Mouse (Mus musculus) hindbrain, postnatal 0 days (tissue): ENCODE data around the gene Borcs5. TPM values are rescaled to one million over a fixed set of nuclear protein-coding genes. Genes with fewer than 3 reads are reported as not detected.
"Not testable (repeated sequence)": the region's sequence is repeated elsewhere in the genome, so short reads cannot be mapped to it uniquely, and the experiment has no call there.

Experiments used
- ATAC-seq: fragments of 200-750 bp; cut with Nextera tagmentation; 2 replicates; pipeline ENCODE4 v1.8.0; 2017; ENCODE audit warnings: mild to moderate bottlenecking, moderate TSS enrichment, moderate library complexity
- DNase-seq: peaks from one replicate; pipeline ENCODE4 v3.0.0-alpha.2; 2015; ENCODE audit warnings: low spot score
- H3K27ac ChIP-seq: fragments of 300-500 bp; sonication (generic); 2 replicates; pipeline ENCODE4 v1.5.1; 2014; ENCODE audit warnings: mild to moderate bottlenecking
- H3K27me3 ChIP-seq: fragments of 300-500 bp; sonication (generic); 2 replicates; pipeline ENCODE4 v1.6.1; 2014; ENCODE audit warnings: low read length, mixed read lengths; ENCODE audit not compliant: insufficient read depth
- H3K36me3 ChIP-seq: fragments of 300-500 bp; sonication (generic); 2 replicates; pipeline ENCODE4 v1.6.1; 2014; ENCODE audit warnings: low read length, mixed read lengths; ENCODE audit not compliant: insufficient read depth
- H3K4me1 ChIP-seq: fragments of 300-500 bp; sonication (generic); 2 replicates; pipeline ENCODE4 v1.6.1; 2014; ENCODE audit warnings: antibody characterized with exemption, low read length, mixed read lengths; ENCODE audit not compliant: insufficient read depth
- H3K4me2 ChIP-seq: fragments of 300-500 bp; sonication (generic); 2 replicates; pipeline ENCODE4 v1.6.1; 2014; ENCODE audit warnings: low read depth, mild to moderate bottlenecking, low read length, moderate library complexity, mixed read lengths
- H3K4me3 ChIP-seq: fragments of 300-500 bp; sonication (generic); 2 replicates; pipeline ENCODE4 v1.5.1; 2014; ENCODE audit warnings: low read length
- H3K9ac ChIP-seq: fragments of 300-500 bp; sonication (generic); replicated peaks from 2 replicates; pipeline ENCODE4 v1.6.1; 2014; ENCODE audit warnings: mild to moderate bottlenecking, low read length, moderate library complexity, mixed read lengths
- H3K9me3 ChIP-seq: fragments of 300-500 bp; sonication (generic); 2 replicates; pipeline ENCODE4 v1.6.1; 2016; ENCODE audit warnings: low read length, mixed read lengths
- CTCF ChIP-seq: IDR thresholded peaks from 2 replicates; pipeline ENCODE4 v1.5.1; 2016; ENCODE audit warnings: antibody characterized with exemption, control low read depth, low read depth
- WGBS: fragments of 180-500 bp; shearing (Covaris S2); extraction: QIAGEN DNeasy Blood & Tissue Kit; methylation state at CpG from one replicate; pipeline ENCODE4 v1.1.7; 2014; 5-methylcytosine and 5-hydroxymethylcytosine counted together
- polyA plus RNA-seq: library from polyadenylated mRNA; unstranded; fragments of >200 nt; fragmentation: Nextera tagmentation; extraction: Ambion mirVana; gene quantifications from 2 replicates; pipeline ENCODE4 v1.2.1, GENCODE M21; 2015
- total RNA-seq: library from RNA; depleted of rRNA; stranded (reverse); fragments of >200 nt; gene quantifications from 2 replicates; pipeline ENCODE4 v1.2.3, GENCODE M21; 2014

The Borcs5 gene
- total and polyA plus RNA-seq, 2 experiments from 2014 or later, result 39.5 to 71.4 TPM

DNA sequence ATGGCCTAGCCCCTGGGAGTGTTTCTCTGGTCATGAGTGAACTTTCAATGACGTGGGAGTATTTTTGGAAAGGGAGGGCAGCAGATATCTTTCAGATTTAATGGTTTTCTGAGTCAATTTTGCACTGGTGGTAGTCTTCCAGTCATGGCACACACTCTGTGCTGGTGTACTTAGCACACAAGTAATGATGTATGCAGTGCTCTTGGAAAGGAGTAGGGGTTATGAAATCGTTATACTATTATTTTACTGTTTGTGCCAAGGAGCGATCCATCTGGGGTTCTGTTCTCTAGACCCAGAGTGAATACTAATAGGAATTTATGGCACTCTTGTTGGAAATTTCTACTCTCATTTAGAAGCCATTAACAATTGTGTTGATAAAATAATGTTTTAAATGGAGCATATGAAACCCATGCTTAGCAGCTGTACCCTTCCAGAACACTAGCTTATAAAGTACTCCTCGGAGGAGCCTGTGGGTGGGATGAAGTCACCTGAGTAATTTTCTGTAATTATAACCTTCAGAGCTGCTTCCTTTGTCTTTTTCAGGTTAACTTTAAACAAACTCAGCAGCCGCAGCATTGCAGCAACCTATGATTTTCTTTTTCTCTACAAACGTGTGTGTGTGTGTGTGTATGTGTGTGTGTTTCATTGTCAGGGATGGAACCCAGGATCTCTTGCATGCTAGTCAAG, 30.0 kb downstream of the Borcs5 start:
- TF ChIP-seq CTCF, result no peak
- H3K36me3 ChIP-seq, result no peaks in the 10 kb centered on the region
- no peak overlapping the region for H3K4me2 ChIP-seq
- H3K4me3 ChIP-seq, result no peak overlapping the region
- no peaks in the 10 kb centered on the region for H3K9me3 ChIP-seq
- WGBS, result 70% methylated on average over 6 of the region's 6 CpGs
- no peak for DNase-seq
- no peaks in the 10 kb centered on the region for H3K27me3 ChIP-seq
- ATAC-seq, result no peak
- no peak overlapping the region for H3K27ac ChIP-seq
- no peak overlapping the region for H3K9ac ChIP-seq
- 0 out of 2 replicates have a peak, but pooled peaks cover 3% of the 10 kb centered on the region for H3K4me1 ChIP-seq

DNA sequence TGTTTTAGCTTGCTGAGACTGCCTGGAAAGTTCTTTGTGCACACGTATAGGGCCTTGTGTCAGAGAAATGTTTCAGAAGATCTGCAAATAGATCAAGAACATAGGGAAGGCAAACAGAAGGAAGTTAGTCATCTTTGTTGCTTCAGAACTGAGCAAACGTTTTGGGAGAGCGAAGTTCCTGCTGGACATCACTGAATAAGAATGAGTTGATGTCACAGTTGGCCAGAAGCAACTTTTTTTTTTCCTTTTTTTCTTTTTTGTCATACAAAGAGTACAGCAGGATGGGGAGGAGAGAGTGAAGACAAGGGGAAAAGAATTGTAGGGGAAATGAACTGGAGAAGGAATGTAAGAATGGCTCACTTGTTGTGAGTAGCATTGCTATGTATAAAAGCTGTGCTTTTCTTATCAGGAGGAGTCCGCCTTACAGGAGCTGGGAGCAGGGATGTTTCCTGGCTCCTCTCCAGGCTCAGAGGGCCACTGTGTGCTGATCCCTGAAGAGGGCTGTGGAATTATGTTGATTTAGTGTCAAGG, 31.6 kb downstream of the Borcs5 start:
- Histone ChIP-seq H3K9me3 (no peaks in the 10 kb centered on the region), H3K9ac (no peak overlapping the region), H3K36me3 (no peaks in the 10 kb centered on the region), H3K27ac (no peak overlapping the region), H3K4me2 (no peak overlapping the region), H3K4me3 (no peak overlapping the region), H3K27me3 (no peaks in the 10 kb centered on the region), H3K4me1 (0 out of 2 replicates have a peak, but pooled peaks cover 3% of the 10 kb centered on the region)
- TF ChIP-seq CTCF, result no peak
- no peak for DNase-seq
- WGBS, result 45% methylated on average over 4 of the region's 4 CpGs
- peak; percentile 62; the same call in 1 of the 2 replicates for ATAC-seq

DNA sequence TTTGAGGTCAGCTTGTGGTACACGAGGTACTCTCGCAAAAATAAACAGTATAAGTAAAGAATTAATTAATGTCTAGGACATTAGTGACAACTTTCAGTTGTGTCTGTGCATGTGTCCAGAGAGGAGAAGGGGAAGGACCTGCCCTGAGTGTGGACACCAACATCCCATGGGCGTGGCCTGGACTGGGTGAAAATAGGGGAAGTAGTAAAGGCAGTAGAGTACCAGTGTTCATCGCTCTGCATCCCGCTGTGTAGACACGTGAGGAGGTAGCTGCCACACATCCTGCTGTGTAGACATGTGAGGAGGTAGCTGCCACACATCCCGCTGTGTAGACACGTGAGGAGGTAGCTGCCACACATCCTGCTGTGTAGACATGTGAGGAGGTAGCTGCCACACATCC, 34.4 kb downstream of the Borcs5 start:
- not testable (repeated sequence) for H3K27me3 ChIP-seq, H3K4me2 ChIP-seq, H3K9me3 ChIP-seq, H3K36me3 ChIP-seq, H3K27ac ChIP-seq, H3K4me3 ChIP-seq, H3K9ac ChIP-seq, H3K4me1 ChIP-seq, DNase-seq, ATAC-seq
- WGBS, result 82% methylated on average over 8 of the region's 8 CpGs

DNA sequence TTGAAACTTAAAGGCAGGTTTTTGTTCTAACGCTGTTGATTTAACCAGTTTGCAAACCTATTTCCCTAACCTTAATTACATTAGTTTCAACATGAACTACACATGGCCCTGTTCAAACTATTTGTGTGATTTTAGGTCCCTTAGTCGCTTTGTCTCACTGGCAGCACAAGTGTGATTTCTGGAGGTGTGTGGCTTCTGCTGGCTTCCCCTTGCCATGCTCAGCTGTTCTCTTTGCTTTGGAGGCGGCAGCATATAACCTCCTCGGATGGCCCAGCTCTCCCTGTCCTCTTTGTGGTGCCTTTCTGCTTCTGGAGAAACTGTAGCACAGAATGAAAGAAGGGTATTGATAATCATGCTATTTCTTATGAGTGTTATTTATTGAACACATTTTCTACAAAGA, 38.2 kb downstream of the Borcs5 start:
- H3K4me1 ChIP-seq, result no peaks in the 10 kb centered on the region
- H3K27ac ChIP-seq, result no peak overlapping the region
- H3K27me3 ChIP-seq, result no peaks in the 10 kb centered on the region
- no peak for TF ChIP-seq CTCF
- H3K9ac ChIP-seq, result no peak overlapping the region
- WGBS, result 85% methylated on average over 4 of the region's 4 CpGs
- no peaks in the 10 kb centered on the region for H3K9me3 ChIP-seq
- no peaks in the 10 kb centered on the region for H3K36me3 ChIP-seq
- H3K4me2 ChIP-seq, result no peak overlapping the region
- DNase-seq, result no peak
- no peak overlapping the region for H3K4me3 ChIP-seq
- ATAC-seq, result no peak

DNA sequence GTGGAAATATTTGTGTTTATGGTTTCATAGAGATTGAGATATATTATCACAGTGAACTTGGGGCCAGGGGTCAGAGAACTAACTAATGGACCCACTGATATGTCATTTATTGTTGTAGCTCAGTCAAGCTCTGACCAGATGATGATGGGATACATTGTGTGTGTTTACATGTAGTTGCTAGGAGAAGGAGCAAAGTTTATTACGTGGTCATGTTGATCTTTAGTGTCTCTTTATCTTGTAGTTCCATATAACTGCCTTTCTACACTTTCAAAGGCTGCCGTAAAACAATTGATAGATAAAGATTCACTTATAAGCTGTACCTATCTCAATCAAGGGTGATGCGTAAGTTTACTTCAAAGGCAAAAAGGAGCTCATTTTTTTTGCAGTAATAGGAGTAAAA, 38.7 kb downstream of the Borcs5 start:
- no peak overlapping the region for H3K9ac ChIP-seq
- DNase-seq (no peak), ATAC-seq (no peak)
- H3K27me3 ChIP-seq, result no peaks in the 10 kb centered on the region
- no peak overlapping the region for H3K4me2 ChIP-seq
- no peak for TF ChIP-seq CTCF
- no peaks in the 10 kb centered on the region for H3K9me3 ChIP-seq
- H3K4me1 ChIP-seq, result no peaks in the 10 kb centered on the region
- H3K36me3 ChIP-seq, result no peaks in the 10 kb centered on the region
- no peak overlapping the region for H3K27ac ChIP-seq
- no peak overlapping the region for H3K4me3 ChIP-seq
- WGBS, result 84% methylated on average over 3 of the region's 3 CpGs

DNA sequence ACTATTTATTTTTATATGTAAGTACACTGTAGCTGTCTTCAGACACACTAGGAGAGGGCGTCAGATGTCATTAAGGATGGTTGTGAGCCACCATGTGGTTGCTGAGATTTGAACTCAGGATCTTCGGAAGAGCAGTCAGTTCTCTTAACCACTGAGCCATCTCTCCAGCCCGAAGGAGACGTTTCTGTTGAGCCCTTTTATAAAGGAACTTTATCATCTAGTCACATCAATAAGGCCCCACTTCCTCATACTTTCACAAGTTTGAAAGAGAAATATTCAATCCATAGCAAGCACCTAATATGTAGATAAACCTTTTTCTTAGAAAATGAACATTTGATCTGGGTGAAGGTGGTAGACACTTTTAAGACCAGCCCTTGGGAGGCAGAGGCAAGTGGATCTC, 40.0 kb downstream of the Borcs5 start:
- WGBS, result 91% methylated on average over 4 of the region's 4 CpGs
- H3K4me1 ChIP-seq, H3K27me3 ChIP-seq, ATAC-seq, H3K9ac ChIP-seq, H3K4me3 ChIP-seq, H3K36me3 ChIP-seq, H3K9me3 ChIP-seq, DNase-seq, H3K4me2 ChIP-seq, H3K27ac ChIP-seq: not testable (repeated sequence)

DNA sequence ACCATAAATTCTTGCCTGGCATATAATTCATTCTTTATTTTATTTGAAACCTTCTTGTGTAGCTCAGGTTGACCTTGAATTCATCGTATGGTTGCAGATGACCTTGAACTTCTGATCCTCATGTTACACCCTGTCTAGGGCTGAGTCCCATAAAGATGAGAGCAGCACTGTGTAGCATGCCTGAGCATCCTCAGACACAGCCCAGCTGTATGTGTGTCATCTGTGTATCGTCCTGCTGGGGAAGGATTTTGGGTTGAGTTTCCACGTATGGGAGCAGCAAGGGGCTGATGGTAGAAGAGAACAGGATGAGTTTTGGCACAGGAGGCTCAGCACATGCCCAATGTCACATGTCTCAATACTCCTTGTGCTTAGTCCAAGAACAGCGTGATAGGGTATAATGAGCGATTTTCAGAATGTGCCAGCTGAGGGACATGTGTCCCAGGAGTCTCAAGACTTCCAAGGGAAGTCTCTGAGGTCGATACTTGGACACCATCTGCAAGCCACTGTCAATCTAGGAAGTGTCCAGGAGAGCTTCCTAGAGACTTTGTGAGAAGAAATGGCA, 45.1 kb downstream of the Borcs5 start:
- H3K36me3 ChIP-seq, result no peaks in the 10 kb centered on the region
- TF ChIP-seq CTCF, result no peak
- H3K4me3 ChIP-seq, result no peak overlapping the region
- ATAC-seq (peak; percentile 73), DNase-seq (peak; percentile 37)
- no peak overlapping the region for H3K9ac ChIP-seq
- H3K9me3 ChIP-seq, result no peaks in the 10 kb centered on the region
- 53% methylated on average over 6 of the region's 6 CpGs for WGBS
- H3K27ac ChIP-seq, result peak overlapping the region; percentile 26; the same call in 1 of the 2 replicates
- no peaks in the 10 kb centered on the region for H3K27me3 ChIP-seq
- no peak overlapping the region for H3K4me2 ChIP-seq
- H3K4me1 ChIP-seq, result peaks cover 9% of the 10 kb centered on the region; the same call in 1 of the 2 replicates
